Mouse (Mus musculus): ENCODE measurements around the gene Tysnd1. TPM values are rescaled to one million over a fixed set of nuclear protein-coding genes. Genes with fewer than 3 reads are reported as not detected.

Tysnd1 gene
- polyA plus RNA-seq, 1 experiment from 2014 or later = 37.4 TPM

GRCm38 (mm10) chr10:61750014-61750413 is 54.7 kb downstream of the Tysnd1 start:
- ATAC-seq (ENCODE audit: low FRiP score) = no peak

GRCm38 (mm10) chr10:61751534-61752219 is 56.4 kb downstream of the Tysnd1 start:
- Histone ChIP-seq H3K36me3 (peaks cover 93% of the 10 kb centered on the region), H3K4me2 (replicated peaks) (no peak overlapping the region), H3K4me3 (no peak overlapping the region), H3K9me3 (replicated peaks) (no peaks in the 10 kb centered on the region), H3K9ac (no peak overlapping the region), H3K4me1 (no peaks in the 10 kb centered on the region), H3K27ac (no peak overlapping the region), H3K27me3 (no peaks in the 10 kb centered on the region)
- WGBS = 83% methylated on average over 20 of the region's 20 CpGs
- ATAC-seq (ENCODE audit: low FRiP score) = no peak

More at GRCm38 (mm10) chr10:61750014-61750413, 54.7 kb downstream of the Tysnd1 start:
- no peaks in the 10 kb centered on the region for H3K9me3 ChIP-seq (replicated peaks)
- WGBS = 85% methylated on average over 9 of the region's 9 CpGs
- peaks cover 95% of the 10 kb centered on the region for H3K36me3 ChIP-seq
- H3K27me3 ChIP-seq = no peaks in the 10 kb centered on the region
- no peak overlapping the region for H3K4me2 ChIP-seq (replicated peaks)
- no peak overlapping the region for H3K4me3 ChIP-seq
- H3K9ac ChIP-seq = no peak overlapping the region
- H3K4me1 ChIP-seq = no peaks in the 10 kb centered on the region
- H3K27ac ChIP-seq = no peak overlapping the region

Other genes starting within 250 kb of the Tysnd1 start
- 63.2 and 71.0 TPM in 2 replicates for gene Eif4ebp2, start 242.9 kb upstream of the Tysnd1 start, polyA plus RNA-seq (2016; fragmentation: Nextera tagmentation; extraction: Ambion mirVana)
- 12.5 and 13.5 TPM in 2 replicates for gene Lrrc20, start 219.7 kb upstream of the Tysnd1 start, polyA plus RNA-seq (2016; fragmentation: Nextera tagmentation; extraction: Ambion mirVana)
- gene Npffr1, start 100.0 kb upstream of the Tysnd1 start, polyA plus RNA-seq (2016; fragmentation: Nextera tagmentation; extraction: Ambion mirVana) = 0.25 TPM in 2 replicates
- 193 and 196 TPM in 2 replicates for gene Ppa1, start 47.0 kb upstream of the Tysnd1 start, polyA plus RNA-seq (2016; fragmentation: Nextera tagmentation; extraction: Ambion mirVana)
- 234 and 235 TPM in 2 replicates for gene Sar1a, start 15.2 kb upstream of the Tysnd1 start, polyA plus RNA-seq (2016; fragmentation: Nextera tagmentation; extraction: Ambion mirVana)
- gene Aifm2, start 19.7 kb downstream of the Tysnd1 start, polyA plus RNA-seq (2016; fragmentation: Nextera tagmentation; extraction: Ambion mirVana) = 6.3 and 7.5 TPM in 2 replicates
- gene H2afy2, start 88.6 kb downstream of the Tysnd1 start, polyA plus RNA-seq (2016; fragmentation: Nextera tagmentation; extraction: Ambion mirVana) = 340 and 382 TPM in 2 replicates